Mouse (Mus musculus) thymus, adult 2 months (tissue): ENCODE results near the gene Cdc42bpa. TPM values are rescaled to one million over a fixed set of nuclear protein-coding genes. Genes with fewer than 3 reads are reported as not detected.
A peak's percentile ranks its signal among the peaks of the same experiment; 100 is the strongest.

Experiments
- DNase-seq: peaks from one replicate; pipeline ENCODE4 v3.0.0; 2021
- H3K27ac ChIP-seq: fragments of 200-500 bp; 2 replicates; pipeline ENCODE4 v1.5.1; 2012; ENCODE audit warnings: low read length, control low read depth; ENCODE audit not compliant: control insufficient read depth, insufficient read depth
- H3K27me3 ChIP-seq: fragments of 200-500 bp; 2 replicates; pipeline ENCODE4 v1.6.1; 2012; ENCODE audit warnings: mild to moderate bottlenecking, low read length, moderate library complexity, mixed read lengths; ENCODE audit not compliant: control insufficient read depth, insufficient read depth
- H3K36me3 ChIP-seq: fragments of 200-500 bp; 2 replicates; pipeline ENCODE4 v1.6.1; 2012; ENCODE audit warnings: mild to moderate bottlenecking, low read length, moderate library complexity; ENCODE audit not compliant: control insufficient read depth, insufficient read depth
- H3K4me1 ChIP-seq: fragments of 200-500 bp; replicated peaks from 2 replicates; pipeline ENCODE4 v1.6.1; 2012; ENCODE audit warnings: low read length; ENCODE audit not compliant: control insufficient read depth, insufficient read depth
- H3K4me3 ChIP-seq: fragments of 200-500 bp; 2 replicates; pipeline ENCODE4 v1.5.1; 2012; ENCODE audit warnings: mild to moderate bottlenecking, low read length, control low read depth, moderate library complexity; ENCODE audit not compliant: control insufficient read depth, insufficient read depth
- CTCF ChIP-seq: fragments of 200-500 bp; IDR thresholded peaks from 2 replicates; pipeline ENCODE4 v1.5.1; 2012; ENCODE audit warnings: mild to moderate bottlenecking, control low read depth, low read length, moderate library complexity, borderline replicate concordance; ENCODE audit not compliant: control insufficient read depth, poor library complexity, insufficient read depth; ENCODE audit errors: extremely low read depth
- POLR2A ChIP-seq: fragments of 200-500 bp; IDR thresholded peaks from 2 replicates; pipeline ENCODE4 v1.6.1; 2012; ENCODE audit warnings: mild to moderate bottlenecking, low read length, control low read depth, moderate library complexity; ENCODE audit not compliant: control insufficient read depth, poor library complexity, insufficient read depth; ENCODE audit errors: extremely low read depth
- WGBS: fragments of 180-500 bp; shearing (Covaris S2); methylation state at CpG from one replicate; pipeline ENCODE4 v1.1.7; 2018; 5-methylcytosine and 5-hydroxymethylcytosine counted together
- polyA plus RNA-seq: library from polyadenylated mRNA; depleted of rRNA; stranded (reverse); fragments of >200 nt; gene quantifications from 2 replicates; pipeline ENCODE4 v1.2.3, GENCODE M21; 2012

Cdc42bpa gene
- polyA plus RNA-seq, 1 experiment: 3.9 TPM

DNA sequence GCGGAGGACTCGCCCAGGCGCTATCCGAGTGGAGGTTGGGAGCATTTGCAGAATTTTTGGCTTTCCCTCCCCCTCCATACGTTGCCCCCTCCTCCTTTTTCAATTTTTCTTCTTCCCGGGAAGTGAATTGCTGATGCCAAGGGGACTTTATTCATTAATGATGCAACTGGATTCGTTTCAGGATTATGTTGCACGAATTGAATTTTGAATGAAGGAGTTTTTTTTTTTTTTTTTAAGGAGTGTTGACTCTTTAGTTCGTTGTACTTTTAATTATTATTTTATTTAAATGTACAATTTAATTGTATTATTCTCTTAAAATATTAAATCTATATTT is 238 bp downstream of the Cdc42bpa start:
- Histone ChIP-seq H3K27me3 (peaks cover 9% of the 10 kb centered on the region), H3K4me1 (peaks cover 6% of the 10 kb centered on the region; the same call in 1 of the 2 replicates), H3K4me3 (peak overlapping the region; percentile 56), H3K36me3 (no peaks in the 10 kb centered on the region), H3K27ac (no peak overlapping the region)
- TF ChIP-seq CTCF (no peak), POLR2A (no peak)
- no peak for DNase-seq
- under 1% methylated on average over 9 of the region's 9 CpGs for WGBS

DNA sequence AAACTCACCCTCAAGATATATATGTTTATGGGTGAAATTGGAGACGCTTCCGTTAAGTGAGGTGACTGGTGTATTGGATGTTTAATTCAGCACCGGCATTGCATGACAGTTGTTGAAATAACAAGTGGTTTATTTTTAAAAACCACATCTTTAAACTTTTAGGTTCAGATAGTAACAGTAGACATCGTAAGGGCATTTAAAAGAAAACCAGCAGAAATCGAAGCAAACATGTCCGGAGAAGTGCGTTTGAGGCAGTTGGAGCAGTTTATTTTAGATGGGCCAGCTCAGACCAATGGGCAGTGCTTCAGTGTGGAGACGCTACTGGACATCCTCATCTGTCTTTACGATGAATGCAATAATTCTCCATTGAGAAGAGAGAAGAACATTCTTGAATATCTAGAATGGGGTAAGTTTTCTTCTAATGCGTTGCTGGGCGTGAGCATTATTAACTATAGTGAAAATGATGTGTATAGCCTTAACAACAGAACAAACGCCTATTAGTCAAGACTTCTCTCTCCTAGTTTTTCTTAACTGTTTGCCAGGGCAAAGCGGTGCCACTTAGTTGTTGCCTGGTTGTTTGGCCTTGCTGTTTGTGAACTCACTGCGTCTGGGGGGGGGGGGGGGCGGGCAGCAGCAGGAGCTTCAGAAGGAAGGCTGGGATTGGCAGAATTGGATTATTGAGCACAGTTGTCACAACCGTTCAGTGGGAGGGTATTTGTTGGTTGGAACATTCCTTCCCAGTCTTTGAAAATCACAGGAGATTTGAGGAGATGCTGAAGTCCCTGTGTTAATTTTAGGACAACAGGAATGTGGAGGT is 818 bp downstream of the Cdc42bpa start:
- Histone ChIP-seq H3K4me3 (no peak overlapping the region), H3K36me3 (no peaks in the 10 kb centered on the region), H3K27me3 (peaks cover 9% of the 10 kb centered on the region), H3K27ac (no peak overlapping the region), H3K4me1 (peaks cover 6% of the 10 kb centered on the region; the same call in 1 of the 2 replicates)
- WGBS: 8% methylated on average over 16 of the region's 16 CpGs
- TF ChIP-seq POLR2A (no peak), CTCF (no peak)
- DNase-seq: no peak

DNA sequence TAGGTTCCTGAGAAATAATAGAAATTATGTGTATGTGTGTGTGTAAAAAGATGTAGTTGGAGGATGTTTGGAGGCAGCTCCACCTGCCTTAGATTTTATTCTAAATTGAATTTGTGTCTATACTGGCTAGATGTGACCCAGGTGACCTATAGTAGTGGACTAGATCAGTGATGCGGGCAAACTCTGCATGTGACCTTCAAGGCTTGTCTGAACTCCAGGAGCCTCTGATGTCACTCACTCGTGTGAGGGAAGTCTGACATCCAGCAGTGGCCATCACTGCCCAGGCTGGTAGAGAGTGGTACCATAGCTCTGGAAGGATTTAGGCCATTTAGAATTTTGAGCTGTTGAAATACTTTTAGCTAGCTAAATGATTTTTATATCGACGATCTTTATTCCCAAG is 1.5 kb downstream of the Cdc42bpa start:
- no peak overlapping the region for H3K4me3 ChIP-seq
- H3K4me1 ChIP-seq: peaks cover 6% of the 10 kb centered on the region; the same call in 1 of the 2 replicates
- WGBS: 81% methylated on average over 4 of the region's 4 CpGs
- peaks cover 9% of the 10 kb centered on the region for H3K27me3 ChIP-seq
- no peak for TF ChIP-seq CTCF
- DNase-seq: no peak
- H3K27ac ChIP-seq: no peak overlapping the region
- H3K36me3 ChIP-seq: no peaks in the 10 kb centered on the region

DNA sequence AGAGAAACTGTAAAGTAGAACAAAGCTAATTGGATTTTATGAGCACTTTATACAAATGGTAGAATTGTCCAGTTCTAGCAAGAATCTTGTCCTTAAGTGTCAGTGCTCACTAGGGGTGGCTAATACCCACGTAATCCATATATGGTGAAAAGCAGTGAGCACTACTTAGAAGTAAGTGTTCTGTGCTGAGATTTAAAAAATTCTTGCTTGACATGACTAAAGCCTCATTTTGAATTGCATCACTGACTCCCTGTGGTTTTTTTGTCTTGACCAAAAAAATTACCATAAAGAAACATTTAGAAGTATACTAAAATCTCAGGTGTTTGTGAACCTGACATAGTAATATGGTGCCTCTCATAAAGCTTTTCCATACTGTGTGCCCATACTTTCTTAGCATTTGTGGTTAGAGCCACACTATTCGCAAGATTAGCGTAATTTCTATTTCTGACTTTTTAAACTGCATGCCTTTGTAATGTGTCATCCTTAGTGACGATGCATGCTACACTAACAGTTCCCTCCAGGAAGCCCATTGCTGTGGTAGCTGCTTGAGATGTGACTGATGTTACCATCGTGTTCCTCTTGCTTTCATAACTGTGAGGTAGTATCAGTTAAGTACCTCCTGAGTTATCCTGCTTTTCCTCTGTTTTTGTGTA is 9.6 kb downstream of the Cdc42bpa start:
- Histone ChIP-seq H3K27ac (no peak overlapping the region), H3K4me3 (no peak overlapping the region), H3K4me1 (no peaks in the 10 kb centered on the region), H3K36me3 (no peaks in the 10 kb centered on the region), H3K27me3 (no peaks in the 10 kb centered on the region)
- TF ChIP-seq POLR2A: no peak
- no peak for TF ChIP-seq CTCF
- WGBS: 83% methylated on average over 5 of the region's 5 CpGs
- DNase-seq: no peak

DNA sequence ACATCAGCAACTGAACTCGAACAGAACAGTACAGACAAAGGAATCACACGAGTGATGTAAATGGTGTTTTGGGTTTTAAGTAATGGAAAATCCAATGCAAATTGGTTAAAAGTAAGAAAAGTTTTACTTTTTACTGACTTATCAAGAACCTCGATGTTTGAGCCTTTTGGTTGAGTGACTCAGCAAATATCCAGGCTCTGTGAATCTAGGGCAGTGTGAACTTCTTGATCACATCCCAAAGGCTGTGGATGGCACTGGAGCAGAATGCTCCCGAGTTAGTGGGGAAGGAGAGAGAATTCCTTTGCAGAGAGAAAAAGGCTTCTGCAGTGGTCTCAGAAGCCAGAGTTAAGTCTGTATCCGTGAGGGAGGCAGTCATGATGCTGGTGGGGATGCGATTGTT is 14.7 kb downstream of the Cdc42bpa start:
- Histone ChIP-seq H3K4me3 (no peak overlapping the region), H3K4me1 (no peaks in the 10 kb centered on the region), H3K36me3 (no peaks in the 10 kb centered on the region), H3K27ac (no peak overlapping the region), H3K27me3 (no peaks in the 10 kb centered on the region)
- WGBS: 84% methylated on average over 6 of the region's 6 CpGs
- TF ChIP-seq CTCF: no peak
- TF ChIP-seq POLR2A: no peak
- no peak for DNase-seq

DNA sequence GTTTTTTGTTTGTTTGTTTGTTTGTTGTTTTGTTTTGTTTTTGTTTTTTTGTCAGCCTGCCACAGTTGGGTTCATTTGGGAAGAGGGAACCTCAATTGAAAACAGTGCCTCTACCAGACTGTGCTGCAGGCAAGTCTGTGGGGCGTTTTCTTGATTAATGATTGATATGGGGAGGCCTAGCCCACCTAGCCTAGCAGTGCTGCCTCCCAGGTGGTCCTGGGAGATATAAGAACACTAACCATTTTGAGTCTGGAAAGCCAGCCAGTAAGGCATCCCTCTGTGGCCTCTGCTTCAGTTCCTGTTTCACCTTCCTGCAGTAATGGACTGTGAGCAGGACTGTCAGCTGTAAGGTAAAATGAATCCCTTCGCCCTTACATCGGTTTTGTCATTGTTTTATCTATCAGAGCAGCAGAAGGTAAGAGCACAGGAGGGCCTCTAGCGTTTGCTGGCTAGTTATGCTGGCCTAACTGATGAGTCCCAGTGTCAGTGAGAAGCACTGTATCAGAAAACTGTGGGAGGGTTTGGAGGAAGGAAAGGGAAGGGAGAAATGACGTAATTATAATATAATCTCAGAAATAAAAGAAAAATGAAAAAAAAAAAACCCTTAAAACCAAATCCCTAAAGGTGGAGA is 15.5 kb downstream of the Cdc42bpa start:
- Histone ChIP-seq H3K27me3 (no peaks in the 10 kb centered on the region), H3K36me3 (no peaks in the 10 kb centered on the region), H3K4me3 (no peak overlapping the region), H3K4me1 (no peaks in the 10 kb centered on the region), H3K27ac (no peak overlapping the region)
- TF ChIP-seq CTCF (no peak), POLR2A (no peak)
- no peak for DNase-seq
- 70% methylated on average over 5 of the region's 5 CpGs for WGBS
